Mouse (Mus musculus) heart, postnatal 0 days (tissue): ENCODE results near the gene Gpr135. TPM values are rescaled to one million over a fixed set of nuclear protein-coding genes. Genes with fewer than 3 reads are reported as not detected.

Experiments
- ATAC-seq: fragments of 200-750 bp; cut with Nextera tagmentation; 2 replicates; pipeline ENCODE4 v1.8.0; 2017; ENCODE audit warnings: low read depth, moderate number of reproducible peaks, moderate library complexity; ENCODE audit not compliant: insufficient read depth
- DNase-seq: peaks from one replicate; pipeline ENCODE4 v3.0.0-alpha.2; 2016; ENCODE audit warnings: low spot score
- H3K27ac ChIP-seq: fragments of 300-500 bp; sonication (generic); 2 replicates; pipeline ENCODE4 v1.5.1; 2014; ENCODE audit warnings: low read depth, mild to moderate bottlenecking
- H3K27me3 ChIP-seq: fragments of 300-500 bp; sonication (generic); 2 replicates; pipeline ENCODE4 v1.6.1; 2014; ENCODE audit warnings: low read length, mixed read lengths; ENCODE audit not compliant: control insufficient read depth, insufficient read depth
- H3K36me3 ChIP-seq: fragments of 300-500 bp; sonication (generic); replicated peaks from 2 replicates; pipeline ENCODE4 v1.6.1; 2014; ENCODE audit warnings: low read length, mixed read lengths; ENCODE audit not compliant: control insufficient read depth, insufficient read depth
- H3K4me1 ChIP-seq: fragments of 300-500 bp; sonication (generic); 2 replicates; pipeline ENCODE4 v1.6.1; 2014; ENCODE audit warnings: antibody characterized with exemption; ENCODE audit not compliant: control insufficient read depth, insufficient read depth
- H3K4me2 ChIP-seq: fragments of 300-500 bp; sonication (generic); 2 replicates; pipeline ENCODE4 v1.6.1; 2014; ENCODE audit warnings: low read depth, mild to moderate bottlenecking, low read length, moderate library complexity
- H3K4me3 ChIP-seq: fragments of 300-500 bp; sonication (generic); 2 replicates; pipeline ENCODE4 v1.5.1; 2014; ENCODE audit warnings: low read depth, low read length
- H3K9ac ChIP-seq: fragments of 300-500 bp; sonication (generic); replicated peaks from 2 replicates; pipeline ENCODE4 v1.6.1; 2014; ENCODE audit warnings: low read depth, low read length, mixed read lengths
- H3K9me3 ChIP-seq: fragments of 300-500 bp; sonication (generic); replicated peaks from 2 replicates; pipeline ENCODE4 v1.6.1; 2016; ENCODE audit warnings: low read length; ENCODE audit not compliant: control insufficient read depth
- CTCF ChIP-seq: IDR thresholded peaks from 2 replicates; pipeline ENCODE4 v1.5.1; 2016; ENCODE audit warnings: antibody characterized with exemption, control low read depth, low read depth
- EP300 ChIP-seq: IDR thresholded peaks from 2 replicates; pipeline ENCODE4 v1.6.1; 2016; ENCODE audit warnings: antibody characterized with exemption, low read depth
- WGBS: fragments of 180-500 bp; shearing (Covaris S2); extraction: QIAGEN DNeasy Blood & Tissue Kit; methylation state at CpG from one replicate; pipeline ENCODE4 v1.1.7; 2014; 5-methylcytosine and 5-hydroxymethylcytosine counted together
- polyA plus RNA-seq: library from polyadenylated mRNA; unstranded; fragments of >200 nt; fragmentation: Nextera tagmentation; extraction: Ambion mirVana; gene quantifications from 2 replicates; pipeline ENCODE4 v1.2.1, GENCODE M21; 2015
- total RNA-seq: library from RNA; depleted of rRNA; stranded (reverse); fragments of >200 nt; gene quantifications from 2 replicates; pipeline ENCODE4 v1.2.3, GENCODE M21; 2014; ENCODE audit warnings: low replicate concordance

The Gpr135 gene
- total and polyA plus RNA-seq, 2 experiments from 2014 or later: 0.37 TPM; not detected in 1

DNA sequence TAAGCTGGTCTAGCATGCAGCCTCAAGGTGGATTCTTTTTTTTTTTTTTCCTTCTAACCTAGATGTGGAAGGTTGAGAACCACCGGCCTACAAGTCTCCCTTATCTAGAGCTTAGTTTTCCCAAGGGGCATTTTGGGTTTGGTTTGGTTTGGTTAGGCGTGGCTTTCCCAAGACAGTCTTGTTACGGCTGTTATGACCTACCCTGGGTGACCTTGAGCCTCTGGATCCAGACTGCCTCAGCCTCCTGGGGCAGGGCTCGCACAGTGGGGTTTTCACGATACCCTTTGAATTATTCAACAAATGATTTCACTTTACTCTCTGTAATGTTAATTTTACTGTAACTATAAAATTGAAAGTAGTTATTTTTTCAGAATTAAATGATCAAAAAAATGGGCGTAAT is 31.9 kb upstream of the Gpr135 start:
- Histone ChIP-seq H3K4me3 (no peak overlapping the region), H3K27ac (no peak overlapping the region), H3K9me3 (no peaks in the 10 kb centered on the region), H3K36me3 (peaks cover 31% of the 10 kb centered on the region), H3K4me2 (no peak overlapping the region), H3K9ac (no peak overlapping the region), H3K27me3 (no peaks in the 10 kb centered on the region), H3K4me1 (no peaks in the 10 kb centered on the region)
- ATAC-seq (no peak), DNase-seq (no peak)
- 81% methylated on average over 6 of the region's 6 CpGs for WGBS
- TF ChIP-seq CTCF (no peak), EP300 (no peak)

DNA sequence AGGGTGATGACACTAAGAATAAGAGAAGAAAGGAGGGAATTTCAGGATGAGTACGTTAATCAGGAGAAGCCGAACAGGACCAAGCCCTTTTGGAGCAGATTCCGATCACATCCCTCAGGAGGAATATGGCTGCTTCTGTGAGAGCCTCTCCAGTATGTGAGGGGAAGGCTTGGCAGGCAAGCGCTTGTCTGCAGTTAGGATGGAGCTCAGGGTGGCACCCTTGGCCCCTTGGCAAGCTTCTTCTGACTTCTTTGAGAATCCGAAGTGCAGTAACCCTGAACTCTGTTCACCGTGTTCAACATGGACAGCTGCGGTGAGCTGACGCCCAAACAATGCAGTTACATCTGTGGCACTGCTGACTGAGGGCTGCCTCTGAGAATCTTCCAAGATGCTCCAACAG is 26.0 kb upstream of the Gpr135 start:
- no peaks in the 10 kb centered on the region for H3K27me3 ChIP-seq
- H3K9me3 ChIP-seq: no peaks in the 10 kb centered on the region
- H3K4me2 ChIP-seq: no peak overlapping the region
- ATAC-seq (no peak), DNase-seq (no peak)
- 93% methylated on average over 8 of the region's 8 CpGs for WGBS
- TF ChIP-seq CTCF: no peak
- no peak for TF ChIP-seq EP300
- H3K27ac ChIP-seq: no peak overlapping the region
- H3K4me1 ChIP-seq: no peaks in the 10 kb centered on the region
- peaks cover 83% of the 10 kb centered on the region for H3K36me3 ChIP-seq
- no peak overlapping the region for H3K4me3 ChIP-seq
- H3K9ac ChIP-seq: no peak overlapping the region

DNA sequence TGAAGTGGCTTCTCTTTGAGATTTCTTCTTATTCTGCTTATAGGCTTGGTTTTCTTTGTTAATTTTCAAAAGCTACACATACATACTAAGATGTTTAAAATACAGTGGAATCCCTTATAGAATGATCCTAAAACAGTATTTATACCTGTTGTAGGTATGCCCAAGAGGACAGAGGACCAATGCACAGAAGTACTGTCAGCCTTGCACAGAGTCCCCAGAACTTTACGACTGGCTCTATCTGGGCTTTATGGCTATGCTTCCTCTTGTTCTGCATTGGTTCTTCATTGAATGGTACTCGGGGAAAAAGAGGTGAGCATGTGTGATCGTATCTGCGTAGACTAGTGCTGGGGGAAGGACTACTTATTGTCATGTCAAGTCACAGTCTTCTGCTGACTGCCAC is 18.9 kb upstream of the Gpr135 start:
- H3K4me1 ChIP-seq: 0 out of 2 replicates have a peak, but pooled peaks cover 11% of the 10 kb centered on the region
- no peak overlapping the region for H3K4me2 ChIP-seq
- DNase-seq (no peak), ATAC-seq (no peak)
- no peaks in the 10 kb centered on the region for H3K27me3 ChIP-seq
- H3K27ac ChIP-seq: no peak overlapping the region
- WGBS: 84% methylated on average over 4 of the region's 4 CpGs
- TF ChIP-seq EP300 (no peak), CTCF (no peak)
- H3K9me3 ChIP-seq: no peaks in the 10 kb centered on the region
- H3K36me3 ChIP-seq: peaks cover 38% of the 10 kb centered on the region
- H3K4me3 ChIP-seq: no peak overlapping the region
- no peak overlapping the region for H3K9ac ChIP-seq

DNA sequence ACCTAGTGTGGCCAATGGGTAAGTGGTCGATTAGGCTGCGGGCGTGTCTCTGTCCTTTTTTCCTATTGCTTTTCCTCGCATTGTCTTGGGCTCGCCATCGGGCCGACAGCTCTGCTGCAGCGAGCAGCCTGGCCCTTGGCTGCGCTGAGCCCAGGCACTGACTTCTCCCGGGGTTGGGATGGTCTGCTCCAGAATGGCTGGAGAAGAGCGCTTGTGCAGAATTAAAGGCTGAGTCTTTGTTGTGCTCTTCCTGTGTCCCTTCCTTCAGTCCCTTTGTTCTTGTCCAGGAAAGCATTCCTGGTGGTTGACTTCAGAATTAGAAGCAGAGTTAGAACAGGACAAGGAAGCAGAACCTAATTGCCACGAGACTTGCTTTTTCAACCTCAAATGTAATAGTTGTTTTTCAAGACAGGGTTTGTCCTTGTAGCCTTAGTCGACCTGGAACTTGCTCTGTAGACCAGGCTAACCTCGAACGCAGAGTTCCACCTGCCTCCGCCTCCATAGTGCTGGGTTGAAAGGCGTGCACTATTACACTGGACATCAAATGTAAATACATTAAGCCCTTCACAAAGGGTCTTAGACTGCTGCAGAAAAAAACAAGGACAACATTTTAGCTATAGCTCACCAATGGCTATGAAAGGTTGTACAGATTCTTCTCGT is 15.4 kb upstream of the Gpr135 start:
- TF ChIP-seq EP300 (no peak), CTCF (no peak)
- Histone ChIP-seq H3K9ac (peak overlapping the region; percentile 75), H3K4me1 (peaks cover 15% of the 10 kb centered on the region; the same call in 1 of the 2 replicates), H3K27me3 (no peaks in the 10 kb centered on the region), H3K27ac (peak overlapping the region; percentile 97), H3K4me3 (peak overlapping the region; percentile 71), H3K4me2 (peak overlapping the region; percentile 75), H3K36me3 (peaks cover 6% of the 10 kb centered on the region), H3K9me3 (no peaks in the 10 kb centered on the region)
- 1% methylated on average over 18 of the region's 18 CpGs for WGBS
- ATAC-seq (peak; percentile 10), DNase-seq (peak; percentile 50)

DNA sequence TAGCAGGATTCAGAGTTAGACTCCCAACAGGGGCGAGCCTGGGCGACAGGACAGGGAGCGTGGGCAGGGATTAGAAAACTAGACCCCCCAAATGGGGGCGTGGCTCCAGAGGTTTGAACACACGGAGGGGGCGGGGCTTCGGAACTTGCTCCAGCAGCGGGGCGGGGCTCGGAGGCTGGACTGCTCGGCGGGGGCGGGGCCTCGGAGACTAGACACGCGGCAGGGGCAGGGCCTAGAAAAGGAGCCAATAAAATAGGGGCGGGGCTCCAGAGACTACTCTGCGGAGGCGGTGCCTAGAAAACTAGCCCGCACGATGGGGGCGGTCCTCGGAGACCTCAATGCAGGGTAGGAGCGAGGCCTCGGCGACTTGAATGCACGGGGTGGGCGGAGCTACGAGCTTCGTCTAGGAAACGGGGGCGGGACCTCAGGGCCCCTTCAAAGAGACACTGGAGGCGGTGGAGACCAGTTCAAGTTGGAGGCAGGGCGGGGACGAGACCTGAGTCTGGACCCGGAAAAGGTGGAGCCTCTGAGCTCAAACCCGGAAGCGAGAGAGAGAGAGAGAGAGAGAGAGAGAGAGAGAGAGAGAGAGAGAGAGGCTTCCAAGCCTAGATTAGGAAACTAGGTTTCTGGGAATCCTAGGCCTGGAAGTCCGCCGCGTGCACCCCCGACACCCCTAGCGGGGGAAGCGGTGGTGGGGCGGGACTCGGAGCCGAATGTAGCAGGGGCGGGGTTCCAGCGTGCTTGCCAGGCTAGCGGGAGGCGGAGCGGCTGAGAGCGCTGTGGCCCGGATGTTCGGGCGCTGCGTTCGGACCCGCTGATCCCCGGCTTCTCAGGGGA is 14.6 kb upstream of the Gpr135 start, which contains the start of the genes L3hypdh and Jkamp:
Gene L3hypdh, minus strand, starts transcription at position 111 of the 837 bp plus-strand sequence.
Gene Jkamp, plus strand, starts transcription at position 261 of the 837 bp plus-strand sequence.
- H3K4me1 ChIP-seq: peaks cover 15% of the 10 kb centered on the region; the same call in 1 of the 2 replicates
- H3K9ac ChIP-seq: peak within 1 kb of the TSS; percentile 75
- WGBS: under 1% methylated on average over 57 of the region's 60 CpGs
- peak within 1 kb of the TSS; percentile 97 for H3K27ac ChIP-seq
- no peaks in the 10 kb centered on the region for H3K27me3 ChIP-seq
- H3K9me3 ChIP-seq: no peaks in the 10 kb centered on the region
- DNase-seq (peak; percentile 100), ATAC-seq (peak; percentile 92)
- H3K4me2 ChIP-seq: peak within 1 kb of the TSS; percentile 75
- no peak for TF ChIP-seq EP300
- peak; percentile 29; the same call in 1 of the 2 replicates for TF ChIP-seq CTCF
- peak within 1 kb of the TSS; percentile 71 for H3K4me3 ChIP-seq
- H3K36me3 ChIP-seq: peaks cover 4% of the 10 kb centered on the region; the same call in 1 of the 2 replicates
